Mouse (Mus musculus) lung, postnatal 0 days (tissue): ENCODE results near the gene Arsa. TPM values are rescaled to one million over a fixed set of nuclear protein-coding genes. Genes with fewer than 3 reads are reported as not detected.

Experiments used
- ATAC-seq: fragments of 200-750 bp; cut with Nextera tagmentation; 2 replicates; pipeline ENCODE4 v1.8.0; 2017; ENCODE audit warnings: moderate library complexity
- DNase-seq: peaks from one replicate; pipeline ENCODE4 v3.0.0-alpha.2; 2016; ENCODE audit warnings: low spot score
- H3K27ac ChIP-seq: fragments of 300-500 bp; sonication (generic); 2 replicates; pipeline ENCODE4 v1.5.1; 2014; ENCODE audit warnings: antibody characterized with exemption, mild to moderate bottlenecking, low read length, mixed read lengths
- H3K27me3 ChIP-seq: fragments of 300-500 bp; sonication (generic); replicated peaks from 2 replicates; pipeline ENCODE4 v1.6.1; 2014; ENCODE audit warnings: low read length, mixed read lengths; ENCODE audit not compliant: insufficient read depth
- H3K36me3 ChIP-seq: fragments of 300-500 bp; sonication (generic); 2 replicates; pipeline ENCODE4 v1.6.1; 2014; ENCODE audit warnings: low read length, mixed read lengths; ENCODE audit not compliant: insufficient read depth
- H3K4me1 ChIP-seq: fragments of 300-500 bp; sonication (generic); 2 replicates; pipeline ENCODE4 v1.6.1; 2014; ENCODE audit warnings: antibody characterized with exemption, low read depth, low read length, mixed read lengths; ENCODE audit not compliant: insufficient read depth
- H3K4me2 ChIP-seq: fragments of 300-500 bp; sonication (generic); replicated peaks from 2 replicates; pipeline ENCODE4 v1.6.1; 2014; ENCODE audit warnings: low read depth, mild to moderate bottlenecking, low read length, moderate library complexity, mixed read lengths
- H3K4me3 ChIP-seq: fragments of 300-500 bp; sonication (generic); 2 replicates; pipeline ENCODE4 v1.5.1; 2014; ENCODE audit warnings: low read depth, low read length
- H3K9ac ChIP-seq: fragments of 300-500 bp; sonication (generic); replicated peaks from 2 replicates; pipeline ENCODE4 v1.6.1; 2014; ENCODE audit warnings: low read depth, mild to moderate bottlenecking
- H3K9me3 ChIP-seq: fragments of 300-500 bp; sonication (generic); 2 replicates; pipeline ENCODE4 v1.6.1; 2016; ENCODE audit warnings: low read length, mixed read lengths
- CTCF ChIP-seq: IDR thresholded peaks from 2 replicates; pipeline ENCODE4 v1.5.1; 2016; ENCODE audit warnings: antibody characterized with exemption, mild to moderate bottlenecking
- EP300 ChIP-seq: IDR thresholded peaks from 2 replicates; pipeline ENCODE4 v1.6.1; 2016; ENCODE audit warnings: antibody characterized with exemption, mild to moderate bottlenecking, control low read depth
- WGBS: fragments of 180-500 bp; shearing (Covaris S2); extraction: QIAGEN DNeasy Blood & Tissue Kit; methylation state at CpG from one replicate; pipeline ENCODE4 v1.1.7; 2014; 5-methylcytosine and 5-hydroxymethylcytosine counted together
- polyA plus RNA-seq: library from polyadenylated mRNA; unstranded; fragments of >200 nt; fragmentation: Nextera tagmentation; extraction: Ambion mirVana; gene quantifications from 2 replicates; pipeline ENCODE4 v1.2.1, GENCODE M21; 2015

Arsa gene
- 22.4 and 23.3 TPM in 2 replicates for polyA plus RNA-seq

DNA sequence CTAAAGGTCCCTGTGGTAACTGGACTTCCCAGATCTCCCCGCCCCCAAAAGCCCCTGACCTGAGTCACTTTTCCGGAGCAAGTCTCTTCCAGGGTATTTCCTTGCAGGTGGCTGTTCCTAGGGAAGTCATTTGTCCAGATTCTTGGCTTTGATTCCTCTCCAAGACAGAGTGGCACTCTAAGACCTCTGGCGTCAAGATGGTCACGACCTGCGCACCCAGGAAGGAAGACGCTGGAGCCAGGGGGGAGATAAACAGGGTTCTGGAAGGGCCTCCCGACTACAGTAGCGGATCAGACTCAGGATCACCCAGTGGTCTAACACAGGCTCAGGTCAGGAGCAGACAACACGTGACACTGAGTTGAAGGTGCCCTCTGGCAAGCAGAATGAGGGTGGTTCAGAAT is at the start of gene Arsa:
Gene Arsa, minus strand, starts transcription at position 335 of the 401 bp plus-strand sequence.
- peaks cover 8% of the 10 kb centered on the region; the same call in 1 of the 2 replicates for H3K4me1 ChIP-seq
- ATAC-seq (no peak), DNase-seq (peak; percentile 10)
- H3K4me3 ChIP-seq, result peak within 1 kb of the TSS; percentile 50
- H3K36me3 ChIP-seq, result no peaks in the 10 kb centered on the region
- 23% methylated on average over 9 of the region's 9 CpGs for WGBS
- TF ChIP-seq CTCF, result no peak
- TF ChIP-seq EP300, result peak; percentile 63; the same call in 1 of the 2 replicates
- peak within 1 kb of the TSS; percentile 51; the same call in 1 of the 2 replicates for H3K9ac ChIP-seq
- H3K27me3 ChIP-seq, result no peaks in the 10 kb centered on the region
- H3K9me3 ChIP-seq, result no peaks in the 10 kb centered on the region
- peak within 1 kb of the TSS; percentile 88 for H3K4me2 ChIP-seq
- peak within 1 kb of the TSS; percentile 86 for H3K27ac ChIP-seq

DNA sequence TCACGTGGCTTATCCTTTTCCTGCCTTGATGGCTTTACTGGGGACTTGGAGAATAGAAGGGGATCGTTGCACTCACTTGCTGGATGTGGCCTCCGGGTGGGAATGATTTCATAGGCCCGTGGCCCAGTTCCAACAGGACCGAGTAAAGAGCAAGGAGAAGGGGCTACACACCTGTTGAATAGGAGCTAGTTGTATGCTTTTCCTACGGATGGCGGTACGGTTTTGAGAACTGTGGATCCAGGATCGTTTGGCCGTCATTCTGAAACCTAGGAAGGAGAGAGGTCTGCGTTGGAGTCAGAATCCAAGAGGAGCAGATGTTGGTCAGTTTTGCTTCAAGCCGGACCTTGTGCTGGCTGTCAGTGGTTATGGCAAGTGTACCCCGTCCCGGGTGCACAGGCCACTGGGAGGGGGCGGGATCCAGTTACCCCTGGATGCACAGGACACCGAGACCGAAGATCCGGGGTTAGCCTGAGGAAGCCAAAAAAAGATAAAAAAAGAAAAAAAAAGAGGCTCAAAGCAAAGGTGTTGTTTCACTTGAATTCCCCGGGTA is 49.6 kb upstream of the Arsa start:
- Histone ChIP-seq H3K27ac (no peak overlapping the region), H3K9me3 (no peaks in the 10 kb centered on the region), H3K4me2 (no peak overlapping the region), H3K4me1 (no peaks in the 10 kb centered on the region), H3K4me3 (no peak overlapping the region), H3K27me3 (no peaks in the 10 kb centered on the region), H3K36me3 (no peaks in the 10 kb centered on the region), H3K9ac (no peak overlapping the region)
- no peak for TF ChIP-seq CTCF
- TF ChIP-seq EP300, result no peak
- no peak for DNase-seq
- ATAC-seq, result no peak
- 91% methylated on average over 19 of the region's 19 CpGs for WGBS

DNA sequence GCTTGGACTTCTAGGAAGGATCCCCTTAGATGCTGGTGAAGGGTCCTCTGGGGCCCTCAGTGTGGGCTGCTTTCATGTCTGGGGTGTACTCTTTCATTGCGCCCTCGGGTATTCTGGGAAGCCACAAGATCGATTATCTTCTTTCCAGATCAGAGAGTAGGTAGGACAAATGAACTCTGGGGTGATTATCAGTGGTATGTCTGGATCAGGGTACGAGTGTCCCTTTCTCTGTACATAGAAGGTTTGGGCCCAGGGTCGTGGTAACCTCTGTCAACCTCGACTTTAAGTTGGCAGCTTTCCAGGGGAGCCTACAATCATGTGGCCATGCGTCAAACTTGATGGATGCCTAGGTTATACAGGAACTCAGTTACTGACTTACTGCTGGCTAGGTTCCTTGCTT is 48.7 kb upstream of the Arsa start:
- WGBS, result 58% methylated on average over 7 of the region's 7 CpGs
- ATAC-seq, result no peak
- no peaks in the 10 kb centered on the region for H3K4me1 ChIP-seq
- no peaks in the 10 kb centered on the region for H3K36me3 ChIP-seq
- no peaks in the 10 kb centered on the region for H3K27me3 ChIP-seq
- no peak for DNase-seq
- H3K27ac ChIP-seq, result no peak overlapping the region
- TF ChIP-seq CTCF (no peak), EP300 (no peak)
- H3K9ac ChIP-seq, result no peak overlapping the region
- H3K4me2 ChIP-seq, result no peak overlapping the region
- H3K4me3 ChIP-seq, result no peak overlapping the region
- no peaks in the 10 kb centered on the region for H3K9me3 ChIP-seq

DNA sequence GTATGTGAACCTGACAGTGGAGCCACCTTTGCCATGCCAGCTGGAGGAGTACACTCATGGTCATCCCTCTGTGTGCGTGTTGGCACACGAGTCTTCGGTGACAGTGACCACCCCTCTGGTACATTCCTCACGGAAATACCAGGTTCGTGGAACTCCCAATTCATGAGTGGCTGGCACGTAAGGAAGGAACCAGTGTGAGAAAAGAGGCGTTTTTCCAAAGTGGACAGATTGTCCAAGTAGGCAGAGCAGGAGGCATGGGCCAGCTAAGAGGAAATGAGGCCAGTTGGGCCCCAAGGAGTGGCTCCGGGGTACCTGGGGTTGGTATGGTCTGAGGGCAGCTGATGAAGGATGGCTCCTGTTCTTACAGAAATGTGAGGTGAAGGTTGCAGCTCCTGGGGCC is 48.2 kb upstream of the Arsa start:
- no peak overlapping the region for H3K9ac ChIP-seq
- H3K27me3 ChIP-seq, result no peaks in the 10 kb centered on the region
- no peak overlapping the region for H3K4me3 ChIP-seq
- no peak for TF ChIP-seq EP300
- no peak for TF ChIP-seq CTCF
- H3K9me3 ChIP-seq, result no peaks in the 10 kb centered on the region
- H3K4me2 ChIP-seq, result no peak overlapping the region
- no peak for DNase-seq
- no peak overlapping the region for H3K27ac ChIP-seq
- no peaks in the 10 kb centered on the region for H3K4me1 ChIP-seq
- no peaks in the 10 kb centered on the region for H3K36me3 ChIP-seq
- ATAC-seq, result no peak
- WGBS, result 91% methylated on average over 8 of the region's 8 CpGs

DNA sequence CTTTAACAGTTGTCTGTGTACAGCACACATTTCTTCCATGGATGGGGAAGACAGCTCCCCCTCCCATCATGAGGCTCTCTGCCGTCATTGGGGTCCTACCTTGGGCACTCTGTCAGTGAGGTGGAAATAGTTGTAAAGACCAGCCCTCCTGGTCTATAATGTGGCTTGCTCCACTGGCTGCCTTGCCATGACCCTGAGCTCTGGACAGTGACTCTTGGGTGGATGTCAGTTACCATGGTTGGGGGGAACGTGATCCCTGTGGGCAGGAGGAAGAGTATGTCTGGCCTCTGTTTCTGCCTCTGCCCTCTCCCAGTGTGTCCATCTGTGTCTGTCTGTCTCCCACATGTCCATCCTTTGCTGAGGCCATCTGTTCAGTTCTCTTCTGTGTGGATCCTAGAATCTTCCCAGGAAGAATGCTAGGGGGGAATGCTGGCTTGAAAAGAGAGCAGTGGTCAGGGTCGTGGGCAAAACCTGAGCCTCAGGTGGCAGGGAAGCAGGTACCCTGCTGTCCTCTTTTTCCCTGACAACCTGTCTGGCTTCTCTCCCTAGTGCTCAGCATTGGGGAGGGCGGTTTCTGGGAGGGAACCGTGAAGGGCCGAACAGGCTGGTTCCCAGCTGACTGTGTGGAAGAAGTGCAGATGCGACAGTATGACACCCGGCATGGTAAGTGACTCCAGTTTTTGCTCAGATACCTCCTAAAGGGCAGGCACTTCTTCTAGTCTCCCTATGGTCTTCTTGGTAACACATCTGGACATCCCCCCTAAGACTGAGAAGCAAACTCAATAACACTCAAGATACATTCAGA is 47.6 kb upstream of the Arsa start:
- H3K27ac ChIP-seq, result no peak overlapping the region
- no peak for ATAC-seq
- H3K27me3 ChIP-seq, result no peaks in the 10 kb centered on the region
- no peaks in the 10 kb centered on the region for H3K36me3 ChIP-seq
- H3K9me3 ChIP-seq, result no peaks in the 10 kb centered on the region
- no peak overlapping the region for H3K4me2 ChIP-seq
- no peaks in the 10 kb centered on the region for H3K4me1 ChIP-seq
- WGBS, result 78% methylated on average over 8 of the region's 8 CpGs
- DNase-seq, result no peak
- no peak overlapping the region for H3K4me3 ChIP-seq
- TF ChIP-seq CTCF (no peak), EP300 (no peak)
- no peak overlapping the region for H3K9ac ChIP-seq

DNA sequence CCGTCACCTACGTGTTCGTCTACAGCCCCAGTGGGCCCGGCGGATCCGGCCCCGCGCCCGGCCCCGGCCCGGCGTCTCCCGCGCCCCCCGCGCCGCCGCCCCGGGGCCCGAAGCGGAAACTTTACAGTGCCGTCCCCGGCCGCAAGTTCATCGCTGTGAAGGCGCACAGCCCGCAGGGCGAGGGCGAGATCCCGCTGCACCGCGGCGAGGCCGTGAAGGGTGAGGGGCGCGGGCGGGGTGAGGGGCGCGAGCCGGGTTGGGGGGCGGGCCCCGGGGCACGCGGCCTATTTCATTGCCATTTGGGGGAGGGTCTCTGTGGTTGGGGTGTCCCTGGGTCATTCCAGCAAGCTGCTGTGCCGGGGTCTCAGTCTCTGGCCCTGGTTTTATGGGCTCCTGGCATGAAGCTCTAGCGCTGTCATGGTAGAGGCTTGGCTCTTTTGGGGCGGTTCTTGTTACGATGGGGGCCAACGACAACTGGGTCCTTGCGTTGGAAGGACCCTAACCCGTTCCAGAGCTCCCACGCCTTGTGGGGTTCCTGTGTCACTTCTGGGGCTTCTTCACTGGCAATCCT is 46.9 kb upstream of the Arsa start:
- ATAC-seq (peak; percentile 11; the same call in 1 of the 2 replicates), DNase-seq (no peak)
- Histone ChIP-seq H3K9ac (no peak overlapping the region), H3K27me3 (no peaks in the 10 kb centered on the region), H3K4me2 (peak overlapping the region; percentile 70), H3K4me1 (no peaks in the 10 kb centered on the region), H3K27ac (no peak overlapping the region), H3K36me3 (no peaks in the 10 kb centered on the region), H3K9me3 (no peaks in the 10 kb centered on the region), H3K4me3 (peak overlapping the region; percentile 43)
- no peak for TF ChIP-seq CTCF
- no peak for TF ChIP-seq EP300
- WGBS, result 26% methylated on average over 15 of the region's 52 CpGs
